Mouse (Mus musculus) gastrocnemius, postnatal 10 days (tissue): ENCODE results near the gene Pcp2. TPM values are rescaled to one million over a fixed set of nuclear protein-coding genes. Genes with fewer than 3 reads are reported as not detected.
"Not testable (repeated sequence)": the region's sequence is repeated elsewhere in the genome, so short reads cannot be mapped to it uniquely, and the experiment has no call there.

ENCODE experiments used
- DNase-seq: peaks from one replicate; pipeline ENCODE4 v3.0.0; 2021; ENCODE audit warnings: mixed read lengths
- total RNA-seq, 2 experiments: library from RNA; stranded (reverse); gene quantifications; 2 replicates each; pipeline ENCODE4 v1.2.3; 2021

The Pcp2 gene
- total RNA-seq, 2 experiments from 2014 or later, result not detected

- peak; percentile 96 for DNase-seq
Measured at GRCm38 (mm10) chr8:3621199-3621970, 4.0 kb downstream of the Pcp2 start, which contains the start of the genes Xab2 and Pet100. Xab2 (minus strand) TSS chr8:3621316. Pet100 (plus strand) TSS chr8:3621548.

GRCm38 (mm10) chr8:3609816-3610150, 15.6 kb downstream of the Pcp2 start:
- DNase-seq, result no peak

DNA sequence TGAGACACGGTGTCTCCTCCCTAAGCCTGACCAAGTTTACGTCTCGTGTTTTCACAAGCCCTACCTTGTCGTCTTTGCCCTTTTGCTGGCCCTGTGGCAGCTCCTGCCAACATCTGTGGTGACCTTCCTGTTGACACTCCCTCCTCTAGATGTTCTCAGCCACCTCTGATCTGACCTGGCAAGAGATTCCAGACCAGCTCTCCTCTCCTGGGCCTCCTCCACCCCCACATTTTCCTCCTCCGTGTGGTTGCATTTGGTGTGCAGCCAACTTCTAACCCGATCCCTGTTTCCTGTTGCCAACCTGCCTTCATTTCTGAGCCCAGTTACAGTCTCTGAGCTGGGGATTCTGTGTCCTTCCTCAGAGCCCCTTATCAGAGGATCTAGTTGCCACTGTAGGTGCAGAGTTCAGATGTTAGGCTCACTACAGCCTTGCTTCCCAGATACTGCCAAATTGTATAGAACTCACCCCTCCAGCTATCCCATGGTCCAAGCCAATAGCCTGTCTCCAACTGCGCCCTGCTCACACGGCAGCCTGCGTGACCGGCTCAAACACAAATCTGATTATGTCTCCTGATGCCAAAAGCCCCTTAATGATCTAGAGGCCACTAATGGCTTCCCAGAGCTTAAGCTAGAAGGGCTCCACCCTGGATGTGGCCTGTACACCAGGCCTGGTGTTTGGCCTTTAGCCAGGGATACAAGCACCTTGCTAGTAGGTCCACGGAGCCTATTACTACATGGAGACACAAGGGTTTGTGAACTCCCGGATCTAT, 16.1 kb downstream of the Pcp2 start:
- no peak for DNase-seq

DNA sequence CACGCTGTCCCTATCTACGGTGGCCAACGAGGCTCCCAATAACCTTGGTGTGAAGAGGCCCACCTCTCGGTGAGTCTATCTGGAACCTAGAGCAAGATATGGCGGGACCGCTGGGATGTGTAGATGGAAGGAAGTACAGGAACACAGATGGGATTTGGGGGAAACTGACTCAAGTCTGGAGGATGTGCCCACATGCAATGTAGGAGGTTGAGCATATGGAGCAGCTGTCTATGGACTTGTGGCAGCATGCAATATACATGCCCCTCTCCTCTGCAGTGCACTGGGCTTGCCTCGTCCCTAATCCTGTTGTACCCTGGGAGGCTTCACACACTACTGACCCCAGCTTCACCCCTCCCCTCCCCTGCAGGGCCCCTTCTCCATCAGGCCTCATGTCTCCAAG, 17.5 kb downstream of the Pcp2 start:
- DNase-seq, result no peak

GRCm38 (mm10) chr8:3606593-3606992, 18.8 kb downstream of the Pcp2 start:
- no peak for DNase-seq

GRCm38 (mm10) chr8:3603439-3603838, 21.9 kb downstream of the Pcp2 start:
- no peak for DNase-seq

GRCm38 (mm10) chr8:3600401-3600800, 24.9 kb downstream of the Pcp2 start:
- no peak for DNase-seq

- DNase-seq, result no peak
Measured at GRCm38 (mm10) chr8:3599219-3599618, 26.1 kb downstream of the Pcp2 start.

DNA sequence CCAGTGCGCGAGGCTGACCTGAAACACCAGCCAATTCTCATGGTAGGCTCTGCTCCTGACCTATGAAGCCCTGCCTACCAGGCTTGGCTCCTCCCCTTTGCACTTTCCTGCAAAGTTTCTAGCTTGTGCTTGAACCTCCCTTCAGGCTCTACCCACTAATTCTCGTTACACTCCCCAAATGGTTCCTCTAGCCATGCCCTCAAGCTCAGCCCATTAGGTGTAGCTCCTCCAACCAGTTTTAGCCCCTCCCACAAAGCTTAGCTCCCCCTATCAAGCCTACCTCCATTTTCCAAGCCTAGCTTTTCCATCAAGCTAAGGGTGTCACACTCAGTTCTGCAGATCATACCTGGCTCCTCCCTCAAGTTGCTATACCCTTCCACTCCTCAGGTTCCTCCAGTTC, 27.3 kb downstream of the Pcp2 start:
- DNase-seq, result no peak

DNA sequence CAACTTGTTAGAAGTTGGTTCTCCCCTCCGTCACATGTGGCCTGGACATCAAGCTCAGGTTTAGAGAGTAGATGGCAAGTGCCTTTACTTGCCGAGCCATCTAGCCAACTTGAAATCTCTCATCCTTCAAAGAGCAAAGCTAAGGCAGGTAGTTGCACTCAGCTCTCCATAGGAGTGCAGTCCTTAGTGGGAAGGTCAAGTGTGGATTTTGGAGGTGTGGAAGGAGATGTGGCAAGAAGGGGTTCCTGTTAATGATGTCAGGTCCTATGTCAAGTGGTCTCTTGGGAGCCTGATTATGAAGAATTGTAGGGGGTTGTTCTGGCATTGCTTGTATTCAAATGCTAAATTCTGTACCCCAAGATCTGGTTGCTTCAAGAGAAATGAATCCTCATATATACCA, 30.9 kb downstream of the Pcp2 start:
- no peak for DNase-seq

- DNase-seq, result no peak
Measured at GRCm38 (mm10) chr8:3593470-3593869, 31.9 kb downstream of the Pcp2 start.

- DNase-seq, result no peak
Measured at GRCm38 (mm10) chr8:3588258-3588633, 37.1 kb downstream of the Pcp2 start.

DNA sequence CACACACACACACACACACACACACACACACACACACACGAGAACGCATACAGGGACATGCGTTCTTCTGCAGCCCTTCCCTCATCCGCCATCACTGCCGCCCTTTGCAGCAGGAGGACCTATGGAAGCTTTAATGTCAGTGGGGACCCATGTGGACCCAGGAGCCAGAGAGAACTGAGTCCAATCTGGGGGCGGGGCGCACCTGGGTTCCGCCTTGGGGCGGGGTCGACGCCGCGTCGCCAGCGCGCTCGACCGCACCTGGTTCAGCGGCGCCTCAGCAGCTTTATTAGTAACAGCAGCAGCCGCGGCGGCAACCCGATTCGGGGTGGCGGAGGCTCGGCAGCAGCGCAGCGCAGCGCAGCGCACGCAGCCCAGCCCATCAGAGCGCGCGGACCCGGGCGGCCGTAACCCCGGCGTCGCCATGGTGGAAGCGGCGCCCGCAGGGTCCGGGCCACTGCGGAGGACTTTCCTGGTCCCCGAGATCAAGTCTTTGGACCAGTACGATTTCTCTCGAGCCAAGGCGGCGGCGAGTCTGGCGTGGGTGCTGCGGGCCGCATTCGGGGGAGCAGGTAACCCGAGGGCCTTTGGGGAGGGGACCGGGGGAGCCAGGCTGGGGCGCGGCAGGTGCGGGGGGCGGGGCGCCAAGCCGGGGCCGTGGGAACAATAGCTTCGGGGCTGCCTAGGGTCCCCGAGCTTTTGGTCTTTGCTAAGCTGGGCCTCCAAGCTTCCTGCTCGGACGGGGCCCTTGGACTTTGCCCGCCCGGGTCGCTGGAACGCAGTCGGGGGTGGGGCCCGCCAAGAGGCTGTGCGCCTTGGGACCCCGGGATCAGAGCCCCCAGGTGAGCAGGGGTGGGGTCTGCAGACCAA, 37.7 kb downstream of the Pcp2 start:
- no peak for DNase-seq

DNA sequence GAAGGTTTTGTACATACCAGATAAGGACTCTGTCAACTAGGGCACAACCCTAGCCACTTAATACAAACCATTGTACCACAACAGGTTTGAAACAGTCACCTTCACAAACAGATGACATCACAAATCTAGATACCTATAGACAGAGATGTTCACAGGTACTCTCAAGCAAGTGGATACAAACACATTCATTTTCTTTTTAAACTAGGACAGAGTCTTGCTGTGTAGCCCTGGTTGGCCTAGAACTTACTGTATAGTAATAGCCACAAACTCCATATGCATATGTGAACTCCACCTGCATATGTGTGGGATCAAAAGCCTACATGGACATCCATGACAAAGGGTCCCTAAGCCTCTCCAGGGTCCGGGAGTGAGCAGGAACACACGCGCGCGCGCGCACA, 38.4 kb downstream of the Pcp2 start, which contains the start of gene Camsap3:
Gene Camsap3 (plus strand): TSS at position 301 of the 398 bp plus-strand sequence.
- DNase-seq, result no peak

DNA sequence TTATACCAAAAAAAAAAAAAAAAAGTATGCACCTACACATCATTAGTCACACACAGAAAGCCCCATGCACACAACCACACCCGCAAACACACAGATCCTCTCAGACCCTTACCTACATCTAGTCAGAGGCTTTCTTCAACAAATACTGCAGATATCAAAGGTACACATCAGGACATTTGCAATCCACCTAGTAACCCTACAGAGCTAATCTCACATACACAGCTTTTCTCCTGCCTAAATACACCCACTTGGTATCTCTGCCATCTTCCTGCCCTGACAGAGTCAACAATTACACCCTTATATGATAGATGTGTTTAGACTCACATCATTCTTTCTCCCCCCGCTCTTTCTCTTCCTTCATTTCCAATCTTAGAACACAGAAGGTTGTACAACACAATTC, 38.9 kb downstream of the Pcp2 start:
- no peak for DNase-seq

- not testable (repeated sequence) for DNase-seq
Measured at GRCm38 (mm10) chr8:3581961-3582360, 43.4 kb downstream of the Pcp2 start.

DNA sequence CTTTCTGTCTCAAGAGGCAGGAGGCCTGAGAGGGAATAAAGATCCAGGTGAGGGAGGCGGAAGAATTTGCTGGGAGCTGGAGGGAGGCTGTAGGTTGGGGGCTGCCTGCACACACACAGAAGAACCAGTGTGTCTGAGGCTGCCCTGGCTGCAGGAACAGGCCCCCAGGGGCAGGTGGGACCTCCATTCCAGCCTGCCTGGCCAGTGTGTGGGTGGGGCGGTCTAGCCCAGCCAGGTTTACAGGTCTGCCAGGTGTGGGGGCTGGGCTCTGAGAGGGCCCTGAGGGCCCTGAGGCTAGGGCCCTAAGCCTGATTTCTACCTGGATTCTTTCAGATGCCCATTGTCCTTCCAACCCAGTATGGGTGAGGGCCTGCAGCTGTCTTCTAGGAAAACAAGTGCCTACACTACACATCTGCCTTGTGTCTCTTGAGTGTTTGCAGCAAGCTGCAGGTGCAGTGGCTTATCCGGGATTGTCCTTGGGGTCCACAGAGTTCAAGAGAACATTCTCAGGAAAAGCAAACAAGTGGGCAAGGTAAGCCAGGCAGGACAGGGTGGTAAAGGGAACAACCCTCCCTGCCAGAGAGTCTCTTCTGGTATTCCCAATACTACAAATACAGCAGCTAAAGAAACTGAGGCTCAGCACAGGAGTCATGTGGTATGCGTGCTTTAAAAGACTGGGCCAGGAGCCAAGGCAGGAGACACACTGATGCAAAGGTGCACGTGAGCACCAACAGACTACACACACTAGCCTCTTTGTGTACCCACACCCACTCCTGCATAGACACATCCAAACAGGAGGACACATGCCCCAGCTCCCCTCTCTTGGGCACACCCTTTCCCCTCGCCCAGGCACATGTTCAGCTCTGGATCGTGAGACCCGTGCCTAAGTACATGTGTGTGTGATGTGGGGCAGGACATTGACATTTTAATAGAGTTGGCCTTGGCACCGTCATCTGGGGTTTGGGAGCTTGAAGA, 45.7 kb downstream of the Pcp2 start:
- no peak for DNase-seq

- DNase-seq, result no peak
Measured at GRCm38 (mm10) chr8:3576211-3576960, 49.0 kb downstream of the Pcp2 start.

DNA sequence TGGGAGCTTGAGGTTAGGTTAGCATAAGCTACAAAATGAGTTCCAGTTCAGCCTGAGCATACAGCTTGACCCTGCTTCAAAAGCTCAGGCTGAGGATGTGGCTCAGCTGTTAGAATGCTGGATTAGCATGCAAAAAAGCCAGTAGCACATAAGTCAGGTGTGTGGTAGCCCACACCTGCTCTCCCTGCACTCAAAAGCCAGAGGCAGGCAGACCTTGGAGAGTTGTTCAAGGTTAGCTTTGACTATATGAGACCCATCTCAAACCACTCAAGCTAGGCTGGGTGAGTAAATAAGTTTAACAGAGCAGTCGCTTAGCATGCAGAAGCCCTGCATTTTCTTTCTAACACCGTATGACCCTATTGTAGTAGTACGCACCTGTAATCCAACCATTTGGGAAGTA, 50.8 kb downstream of the Pcp2 start:
- DNase-seq, result no peak
